Mouse (Mus musculus) CH12.LX (cell line): ENCODE measurements around the gene Ttc30b. TPM values are rescaled to one million over a fixed set of nuclear protein-coding genes. Genes with fewer than 3 reads are reported as not detected.

ENCODE experiments used
- DNase-seq: peaks from one replicate; pipeline ENCODE4 v3.0.0-alpha.2; 2013; ENCODE audit errors: extremely low read depth
- H3K27ac ChIP-seq: 2 replicates; pipeline ENCODE4 v1.5.1; 2012; ENCODE audit warnings: low read depth, mild to moderate bottlenecking, control low read depth, moderate library complexity; ENCODE audit not compliant: insufficient read depth
- H3K27me3 ChIP-seq: replicated peaks from 2 replicates; pipeline ENCODE3; 2012; ENCODE audit warnings: inconsistent platforms
- H3K36me3 ChIP-seq, 2 experiments: replicated peaks in 1 of 2; 2 replicates each; pipeline versions ENCODE3 to v1.6.1; 2012; ENCODE audit warnings: inconsistent platforms in 1 of 2, low read length in 1 of 2, mild to moderate bottlenecking in 1 of 2, mixed read lengths in 1 of 2, moderate library complexity in 1 of 2; ENCODE audit not compliant: control insufficient read depth in 1 of 2, insufficient read depth in 1 of 2
- H3K4me1 ChIP-seq, 2 experiments: 2 replicates each; pipeline ENCODE4 v1.6.1; 2012; ENCODE audit warnings: inconsistent platforms in 1 of 2, moderate library complexity in 1 of 2; ENCODE audit not compliant: insufficient read depth in 2 of 2, control insufficient read depth in 1 of 2
- H3K4me2 ChIP-seq: 2 replicates; pipeline ENCODE4 v1.6.1; 2012; ENCODE audit warnings: low read depth, mild to moderate bottlenecking, control low read depth; ENCODE audit not compliant: poor library complexity, insufficient read depth, severe bottlenecking
- H3K4me3 ChIP-seq, 3 experiments: fragments of 150-350 bp in 1 of 3; sonication (generic) in 1 of 3; replicated peaks in 1 of 3; 2 replicates each; pipeline versions ENCODE3 to v1.5.1; 2011 to 2012; ENCODE audit warnings: low read depth in 2 of 3, low read length in 2 of 3, mild to moderate bottlenecking in 2 of 3, moderate library complexity in 2 of 3, control low read depth in 1 of 3, improper control_type of control experiment in 1 of 3, inconsistent platforms in 1 of 3, mixed read lengths in 1 of 3; ENCODE audit not compliant: poor library complexity in 1 of 3
- H3K79me2 ChIP-seq: replicated peaks from 2 replicates; pipeline ENCODE4 v1.6.1; 2012; ENCODE audit warnings: mild to moderate bottlenecking, moderate library complexity; ENCODE audit not compliant: control insufficient read depth, poor library complexity, insufficient read depth, severe bottlenecking; ENCODE audit errors: extremely low read depth
- H3K9ac ChIP-seq: 2 replicates; pipeline ENCODE4 v1.6.1; 2012; ENCODE audit warnings: low read depth, mild to moderate bottlenecking, control low read depth, moderate library complexity; ENCODE audit not compliant: insufficient read depth
- H3K9me3 ChIP-seq: replicated peaks from 2 replicates; pipeline ENCODE3; 2012; ENCODE audit warnings: low read length, inconsistent platforms, mixed read lengths
- CHD1 ChIP-seq: IDR thresholded peaks from 2 replicates; pipeline ENCODE4 v1.6.1; 2012; ENCODE audit warnings: low read depth, low read length, improper control_type of control experiment, inconsistent platforms
- CHD2 ChIP-seq: IDR thresholded peaks from 2 replicates; pipeline ENCODE4 v1.6.1; 2011; ENCODE audit warnings: low read length, improper control_type of control experiment
- ELF1 ChIP-seq: IDR thresholded peaks from 2 replicates; pipeline ENCODE4 v1.6.1; 2014; ENCODE audit warnings: low read depth, mild to moderate bottlenecking, inconsistent platforms, low read length, improper control_type of control experiment
- GABPA ChIP-seq: IDR thresholded peaks from 2 replicates; pipeline ENCODE4 v1.6.1; 2012; ENCODE audit warnings: low read depth, low read length, improper control_type of control experiment, inconsistent platforms; ENCODE audit not compliant: insufficient replicate concordance
- MAX ChIP-seq: IDR thresholded peaks from 2 replicates; pipeline ENCODE4 v1.6.1; 2011; ENCODE audit warnings: low read length, improper control_type of control experiment
- MXI1 ChIP-seq: IDR thresholded peaks from 2 replicates; pipeline ENCODE4 v1.6.1; 2011; ENCODE audit warnings: mild to moderate bottlenecking, low read depth, low read length, improper control_type of control experiment
- NRF1 ChIP-seq: IDR thresholded peaks from 2 replicates; pipeline ENCODE4 v1.6.1; 2014; ENCODE audit warnings: low read depth, mild to moderate bottlenecking, inconsistent platforms, low read length, improper control_type of control experiment, moderate library complexity
- POLR2A ChIP-seq: IDR thresholded peaks from 2 replicates; pipeline ENCODE4 v1.6.1; 2011; ENCODE audit warnings: low read depth, mild to moderate bottlenecking, improper control_type of control experiment, low read length
- POLR2AphosphoS2 ChIP-seq: IDR thresholded peaks from 2 replicates; pipeline ENCODE4 v1.6.1; 2011; ENCODE audit warnings: low read depth, low read length, improper control_type of control experiment
- SMC3 ChIP-seq: IDR thresholded peaks from 2 replicates; pipeline ENCODE4 v1.6.1; 2011; ENCODE audit warnings: low read depth, low read length, improper control_type of control experiment
- TCF12 ChIP-seq: IDR thresholded peaks from 2 replicates; pipeline ENCODE4 v1.6.1; 2014; ENCODE audit warnings: low read depth, mild to moderate bottlenecking, inconsistent platforms, low read length, improper control_type of control experiment
- ZC3H11A ChIP-seq: IDR thresholded peaks from 2 replicates; pipeline ENCODE4 v1.6.1; 2012; ENCODE audit warnings: low read depth, mild to moderate bottlenecking, inconsistent platforms, low read length, improper control_type of control experiment
- ZMIZ1 ChIP-seq: IDR thresholded peaks from 2 replicates; pipeline ENCODE4 v1.6.1; 2012; ENCODE audit warnings: low read depth, mild to moderate bottlenecking, inconsistent platforms, low read length, improper control_type of control experiment
- dilution Hi-C: fragments of 300-500 bp; cut with MboI; formaldehyde crosslinking; loops from 2 replicates; pipeline ENCODE4 v1.14.3; 2020; ENCODE audit warnings: low sequenced_read_pairs; ENCODE audit not compliant: extremely low pct_unique_long_range_greater_than_20kb, extremely low pct_ligation_motif_present
- in situ Hi-C: fragments of 300-500 bp; cut with MboI; formaldehyde crosslinking; loops from 3 replicates; pipeline ENCODE4 v1.14.3; 2019; ENCODE audit warnings: low sequenced_read_pairs, low pct_ligation_motif_present, low pct_unique_long_range_greater_than_20kb, mixed read lengths
- polyA plus RNA-seq: library from polyadenylated mRNA; unstranded; fragments of >175 nt; gene quantifications from 2 replicates; pipeline ENCODE4 v1.2.1, GENCODE M21; 2012; ENCODE audit warnings: low read depth; ENCODE audit not compliant: insufficient read length
- total RNA-seq, 2 experiments: library from RNA; depleted of rRNA; stranded (reverse); fragments of 300-350 nt in 1 of 2; fragments of >200 nt in 1 of 2; gene quantifications; 2 replicates each; pipeline ENCODE4 v1.2.3; 2012 to 2014

Gene Ttc30b
- total and polyA plus RNA-seq, 3 experiments: 0.59 to 2.6 (median 1.5) TPM

GRCm38 (mm10) chr2:75929141-75929540 is 9.2 kb downstream of the Ttc30b start:
- Histone ChIP-seq H3K4me1 (peaks cover 0 to 5% of the 10 kb centered on the region in 2 experiments; a peak in 1 of 4 replicates), H3K4me2 (no peak overlapping the region), H3K27me3 (no peaks in the 10 kb centered on the region), H3K79me2 (no peaks in the 10 kb centered on the region), H3K36me3 (peaks cover 20 to 57% of the 10 kb centered on the region in 2 experiments), H3K9me3 (no peaks in the 10 kb centered on the region), H3K27ac (no peak overlapping the region), H3K4me3 (no peak overlapping the region), H3K9ac (no peak overlapping the region)
- in situ Hi-C loops: no loop called here
- dilution Hi-C loops: no loop called here
- TF ChIP-seq NRF1 (no peak), CHD2 (no peak), ZC3H11A (no peak), POLR2A (no peak), POLR2AphosphoS2 (no peak), GABPA (no peak)
- DNase-seq: no peak

- in situ Hi-C loops (no loop called here), dilution Hi-C loops (no loop called here)
- Histone ChIP-seq H3K36me3 (peaks cover 23 to 61% of the 10 kb centered on the region in 2 experiments), H3K4me3 (no peak overlapping the region), H3K27me3 (no peaks in the 10 kb centered on the region), H3K79me2 (no peaks in the 10 kb centered on the region), H3K4me1 (peaks cover 4 to 16% of the 10 kb centered on the region in 2 experiments), H3K9ac (no peak overlapping the region), H3K9me3 (no peaks in the 10 kb centered on the region), H3K27ac (no peak overlapping the region), H3K4me2 (no peak overlapping the region)
- DNase-seq: no peak
- no peak for TF ChIP-seq POLR2AphosphoS2
- no peak for TF ChIP-seq MAX
- TF ChIP-seq TCF12: no peak
- no peak for TF ChIP-seq NRF1
- no peak for TF ChIP-seq ZMIZ1
- no peak for TF ChIP-seq CHD1
- no peak for TF ChIP-seq ELF1
- TF ChIP-seq CHD2: no peak
- no peak for TF ChIP-seq POLR2A
- no peak for TF ChIP-seq ZC3H11A
- no peak for TF ChIP-seq SMC3
Measured at GRCm38 (mm10) chr2:75928011-75928410, 10.4 kb downstream of the Ttc30b start.

- Histone ChIP-seq H3K27me3 (no peaks in the 10 kb centered on the region), H3K9ac (no peak overlapping the region), H3K27ac (no peak overlapping the region), H3K4me3 (no peak overlapping the region), H3K79me2 (no peaks in the 10 kb centered on the region), H3K9me3 (no peaks in the 10 kb centered on the region), H3K4me1 (peaks cover 8 to 29% of the 10 kb centered on the region in 2 experiments), H3K4me2 (no peak overlapping the region), H3K36me3 (peaks cover 23 to 60% of the 10 kb centered on the region in 2 experiments)
- dilution Hi-C loops (no loop called here), in situ Hi-C loops (no loop called here)
- DNase-seq: no peak
- TF ChIP-seq MXI1: no peak
Measured at GRCm38 (mm10) chr2:75926061-75926460, 12.3 kb downstream of the Ttc30b start.
